Mouse (Mus musculus): ENCODE data around the gene Cactin.

- TF ChIP-seq POLR2A (IDR thresholded peaks at IDR 0.05; ENCODE audit: low read depth, low read length) (no peak), CTCF (IDR thresholded peaks at IDR 0.05; ENCODE audit: borderline replicate concordance, insufficient read depth, low read length) (no peak)
Observed at GRCm38 (mm10) chr10:81284719-81285118, 36.2 kb upstream of the Cactin start.

All from embryonic fibroblast, embryonic 13.5 days (primary cell).